Mouse (Mus musculus) neutrophil, adult 65 days (primary cell): ENCODE results near the gene Kif2c. TPM values are rescaled to one million over a fixed set of nuclear protein-coding genes. Genes with fewer than 3 reads are reported as not detected.

ENCODE experiments used
- total RNA-seq: library from RNA; stranded (reverse); gene quantifications from 2 replicates; pipeline ENCODE4 v1.2.4, GENCODE M21; 2023

Gene Kif2c
- total RNA-seq: 15.8 and 17.1 TPM in 2 replicates

DNA sequence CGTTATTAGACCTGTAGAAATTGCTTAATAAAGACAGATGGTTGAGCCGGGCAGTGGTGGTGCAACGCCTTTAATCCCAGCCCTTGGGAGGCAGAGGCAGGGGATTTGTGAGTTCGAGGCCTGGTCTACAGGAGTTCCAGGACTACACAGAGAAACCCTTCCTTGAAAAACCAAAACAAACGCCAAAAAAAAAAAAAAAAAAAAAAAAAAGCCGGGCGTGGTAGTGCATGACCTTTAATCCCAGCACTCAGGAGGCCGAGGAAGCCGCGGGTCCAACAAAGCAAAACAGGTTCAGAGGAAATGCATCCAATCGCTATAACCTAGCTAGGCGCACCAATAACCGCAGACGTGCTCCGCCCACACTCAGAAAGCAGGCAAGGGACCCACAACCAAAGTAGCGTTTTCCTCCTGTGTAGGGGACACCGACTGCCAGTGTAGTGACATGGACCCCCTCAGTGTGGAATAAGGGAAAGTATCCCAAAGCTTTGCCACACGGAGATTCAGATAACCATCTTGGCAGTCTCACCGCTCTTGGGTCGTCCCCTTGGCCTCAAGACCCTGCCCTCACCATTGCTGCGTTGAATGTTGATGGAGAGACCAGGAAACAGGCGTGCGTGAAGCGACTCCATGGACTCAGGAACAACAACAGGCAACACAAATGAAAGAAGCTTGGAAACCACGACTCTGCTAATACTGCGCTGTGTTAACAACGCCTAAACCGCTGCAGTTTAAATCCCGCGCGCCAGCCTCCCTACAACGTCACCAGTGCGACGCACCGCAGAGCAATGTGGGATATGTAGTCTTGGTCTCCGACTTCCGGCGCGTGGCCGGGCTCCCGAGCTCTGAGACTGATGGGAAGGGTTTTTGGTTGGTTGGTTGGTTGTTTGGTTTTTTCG lies at the start of gene Kif2c:
TSS of gene Kif2c (minus strand) at position 777 of the 896 bp plus-strand sequence.

DNA sequence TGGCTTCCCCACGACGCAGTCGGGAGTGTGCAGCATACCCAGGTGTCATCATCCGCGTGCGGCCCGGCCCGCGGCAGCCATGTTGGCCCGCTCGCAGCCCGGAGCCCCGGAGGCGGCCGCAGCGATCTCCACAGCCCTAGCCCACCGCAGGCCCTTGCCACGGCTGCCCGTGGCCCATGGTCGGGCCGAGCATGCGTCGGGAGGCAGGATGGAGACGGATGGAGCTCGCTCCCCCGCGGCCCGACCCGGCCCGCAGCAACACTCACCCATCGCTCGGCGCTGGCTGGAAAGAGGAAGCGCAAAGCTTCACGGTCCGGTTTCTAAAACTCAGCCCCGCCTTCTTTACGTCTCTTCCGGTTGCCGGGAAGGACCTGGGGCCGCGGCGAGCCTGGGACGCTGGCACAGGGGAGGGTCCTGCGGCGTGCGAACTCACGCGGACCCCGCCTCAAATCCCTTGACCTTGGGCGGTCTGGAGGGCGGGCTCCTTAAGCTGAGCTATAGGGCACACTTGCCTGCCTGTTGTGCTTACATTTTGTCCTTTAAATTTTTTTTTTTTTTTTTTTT lies 26.6 kb downstream of the Kif2c start, which contains the start of gene Rps8:
TSS of gene Rps8 (minus strand) at position 452 of the 564 bp plus-strand sequence.

GRCm38 (mm10) chr4:117133817-117134600 lies 48.4 kb downstream of the Kif2c start, which contains the start of gene Plk3:
Plk3 (minus strand) TSS chr4:117133963.

DNA sequence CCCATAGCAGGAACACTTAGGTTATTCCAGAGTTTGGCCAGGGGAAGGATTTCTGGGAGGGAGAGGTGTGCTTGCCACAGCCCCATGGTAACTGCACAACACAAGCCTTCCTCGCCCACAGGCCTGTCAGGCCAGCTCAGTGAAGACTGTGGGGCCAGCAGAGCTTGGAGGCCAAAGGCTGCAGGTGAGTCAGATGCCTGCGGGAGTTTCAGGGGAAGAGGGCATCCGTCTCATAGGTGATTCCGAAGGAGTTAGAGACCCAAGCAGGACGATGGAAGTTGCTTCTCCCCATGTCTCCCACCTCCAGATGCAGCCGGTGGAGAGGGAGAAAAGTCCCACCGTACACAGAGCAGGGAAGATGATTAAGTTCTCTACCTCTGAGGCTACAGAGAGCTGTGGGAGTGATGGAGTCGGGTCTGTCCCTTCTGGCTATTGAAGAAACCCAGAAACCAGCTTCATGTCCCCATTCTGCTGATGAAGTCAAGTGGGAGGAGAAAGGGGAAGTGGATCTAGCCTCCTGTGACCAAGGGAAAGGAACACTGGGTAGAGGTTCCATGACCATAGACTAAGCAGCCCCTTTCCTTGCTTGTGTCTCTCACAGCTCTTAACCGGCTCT lies 55.7 kb downstream of the Kif2c start, which contains the start of gene Tctex1d4:
TSS of gene Tctex1d4 (plus strand) at position 120 of the 616 bp plus-strand sequence.

GRCm38 (mm10) chr4:117125348-117125909 lies 57.0 kb downstream of the Kif2c start, which contains the start of gene Btbd19:
Btbd19 (minus strand) TSS chr4:117125725.

Other genes starting within 250 kb of the Kif2c start
- 30.5 and 44.3 TPM in 2 replicates for gene Urod, start 188.2 kb downstream of the Kif2c start, total RNA-seq
- gene Hectd3, start 187.3 kb downstream of the Kif2c start, total RNA-seq: 28.2 and 42.0 TPM in 2 replicates
- gene Eif2b3, start 163.2 kb downstream of the Kif2c start, total RNA-seq: 2.9 and 3.8 TPM in 2 replicates
- gene Ptch2, start 86.6 kb downstream of the Kif2c start, total RNA-seq: 2.7 and 6.0 TPM in 2 replicates
- gene Btbd19, start 56.9 kb downstream of the Kif2c start, total RNA-seq: 31.9 and 50.6 TPM in 2 replicates
- 0.69 and 1.1 TPM in 2 replicates for gene Tctex1d4, start 55.8 kb downstream of the Kif2c start, total RNA-seq
- gene Plk3, start 48.7 kb downstream of the Kif2c start, total RNA-seq: 385 and 528 TPM in 2 replicates
- 525 and 591 TPM in 2 replicates for gene Rps8, start 26.4 kb downstream of the Kif2c start, total RNA-seq
- 0.45 and 1.5 TPM in 2 replicates for gene Tmem53, start 69.3 kb upstream of the Kif2c start, total RNA-seq
- gene Armh1, start 69.5 kb upstream of the Kif2c start, total RNA-seq: not detected in 2 replicates